Mouse (Mus musculus) heart, postnatal 0 days (tissue): ENCODE measurements around the gene Ano6. TPM values are rescaled to one million over a fixed set of nuclear protein-coding genes. Genes with fewer than 3 reads are reported as not detected.

Experiments
- ATAC-seq: fragments of 200-750 bp; cut with Nextera tagmentation; 2 replicates; pipeline ENCODE4 v1.8.0; 2017; ENCODE audit warnings: low read depth, moderate number of reproducible peaks, moderate library complexity; ENCODE audit not compliant: insufficient read depth
- DNase-seq: peaks from one replicate; pipeline ENCODE4 v3.0.0-alpha.2; 2016; ENCODE audit warnings: low spot score
- H3K27ac ChIP-seq: fragments of 300-500 bp; sonication (generic); 2 replicates; pipeline ENCODE4 v1.5.1; 2014; ENCODE audit warnings: low read depth, mild to moderate bottlenecking
- H3K27me3 ChIP-seq: fragments of 300-500 bp; sonication (generic); 2 replicates; pipeline ENCODE4 v1.6.1; 2014; ENCODE audit warnings: low read length, mixed read lengths; ENCODE audit not compliant: control insufficient read depth, insufficient read depth
- H3K36me3 ChIP-seq: fragments of 300-500 bp; sonication (generic); replicated peaks from 2 replicates; pipeline ENCODE4 v1.6.1; 2014; ENCODE audit warnings: low read length, mixed read lengths; ENCODE audit not compliant: control insufficient read depth, insufficient read depth
- H3K4me1 ChIP-seq: fragments of 300-500 bp; sonication (generic); 2 replicates; pipeline ENCODE4 v1.6.1; 2014; ENCODE audit warnings: antibody characterized with exemption; ENCODE audit not compliant: control insufficient read depth, insufficient read depth
- H3K4me2 ChIP-seq: fragments of 300-500 bp; sonication (generic); 2 replicates; pipeline ENCODE4 v1.6.1; 2014; ENCODE audit warnings: low read depth, mild to moderate bottlenecking, low read length, moderate library complexity
- H3K4me3 ChIP-seq: fragments of 300-500 bp; sonication (generic); 2 replicates; pipeline ENCODE4 v1.5.1; 2014; ENCODE audit warnings: low read depth, low read length
- H3K9ac ChIP-seq: fragments of 300-500 bp; sonication (generic); replicated peaks from 2 replicates; pipeline ENCODE4 v1.6.1; 2014; ENCODE audit warnings: low read depth, low read length, mixed read lengths
- H3K9me3 ChIP-seq: fragments of 300-500 bp; sonication (generic); replicated peaks from 2 replicates; pipeline ENCODE4 v1.6.1; 2016; ENCODE audit warnings: low read length; ENCODE audit not compliant: control insufficient read depth
- CTCF ChIP-seq: IDR thresholded peaks from 2 replicates; pipeline ENCODE4 v1.5.1; 2016; ENCODE audit warnings: antibody characterized with exemption, control low read depth, low read depth
- EP300 ChIP-seq: IDR thresholded peaks from 2 replicates; pipeline ENCODE4 v1.6.1; 2016; ENCODE audit warnings: antibody characterized with exemption, low read depth
- WGBS: fragments of 180-500 bp; shearing (Covaris S2); extraction: QIAGEN DNeasy Blood & Tissue Kit; methylation state at CpG from one replicate; pipeline ENCODE4 v1.1.7; 2014; 5-methylcytosine and 5-hydroxymethylcytosine counted together
- polyA plus RNA-seq: library from polyadenylated mRNA; unstranded; fragments of >200 nt; fragmentation: Nextera tagmentation; extraction: Ambion mirVana; gene quantifications from 2 replicates; pipeline ENCODE4 v1.2.1, GENCODE M21; 2015
- total RNA-seq: library from RNA; depleted of rRNA; stranded (reverse); fragments of >200 nt; gene quantifications from 2 replicates; pipeline ENCODE4 v1.2.3, GENCODE M21; 2014; ENCODE audit warnings: low replicate concordance

Ano6 gene
- total and polyA plus RNA-seq, 2 experiments from 2014 or later = 14.2 to 26.5 TPM

DNA sequence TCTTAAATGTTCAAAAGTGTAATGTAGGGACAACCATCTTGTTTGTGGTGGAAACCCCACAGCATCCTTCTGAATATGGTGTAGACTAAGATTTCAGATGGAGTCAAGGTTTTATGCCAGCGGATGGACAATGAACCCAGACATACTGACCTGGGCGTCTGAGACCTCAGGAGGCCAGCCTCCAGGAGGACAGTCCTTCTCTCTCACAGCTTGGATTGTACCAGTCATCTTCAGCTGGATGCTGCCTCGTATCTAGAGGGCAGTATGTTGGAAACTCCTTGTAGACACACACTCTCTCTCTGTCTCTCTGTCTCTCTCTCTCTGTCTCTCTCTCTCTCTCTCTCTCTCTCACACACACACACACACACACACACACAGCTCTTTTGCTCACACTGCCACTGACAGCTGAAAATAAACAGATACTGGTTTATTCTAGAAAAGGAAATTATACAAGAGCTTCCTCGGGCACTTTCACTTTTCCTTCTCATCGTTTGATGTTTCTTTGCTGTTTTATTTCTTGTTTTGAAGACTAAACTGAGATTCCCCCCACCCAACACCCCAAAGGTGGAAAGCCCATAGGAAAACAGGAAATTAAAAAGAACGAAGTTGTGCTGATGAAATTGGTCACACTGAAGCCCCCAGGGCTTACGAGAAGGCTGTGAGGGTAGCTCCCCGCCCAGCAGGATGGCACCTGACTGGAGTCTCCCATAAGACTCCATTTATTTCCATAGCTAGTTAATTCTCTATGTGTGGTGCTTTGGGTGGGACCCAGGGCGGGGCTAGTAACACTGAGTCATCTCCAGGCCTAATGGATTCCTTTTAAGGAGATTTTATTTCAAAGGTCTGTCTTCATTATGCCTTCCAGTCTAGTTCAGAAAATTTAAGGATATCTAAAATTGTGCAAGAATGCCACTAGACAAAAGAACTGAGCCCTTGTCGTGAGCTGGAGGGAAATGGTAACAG lies 94.3 kb downstream of the Ano6 start:
- Histone ChIP-seq H3K9me3 (no peaks in the 10 kb centered on the region), H3K4me2 (no peak overlapping the region), H3K27me3 (no peaks in the 10 kb centered on the region), H3K27ac (no peak overlapping the region), H3K4me3 (no peak overlapping the region), H3K4me1 (peaks cover 37% of the 10 kb centered on the region), H3K9ac (no peak overlapping the region), H3K36me3 (no peaks in the 10 kb centered on the region)
- no peak for ATAC-seq
- no peak for DNase-seq
- WGBS = 81% methylated on average over 10 of the region's 10 CpGs
- no peak for TF ChIP-seq EP300
- no peak for TF ChIP-seq CTCF

DNA sequence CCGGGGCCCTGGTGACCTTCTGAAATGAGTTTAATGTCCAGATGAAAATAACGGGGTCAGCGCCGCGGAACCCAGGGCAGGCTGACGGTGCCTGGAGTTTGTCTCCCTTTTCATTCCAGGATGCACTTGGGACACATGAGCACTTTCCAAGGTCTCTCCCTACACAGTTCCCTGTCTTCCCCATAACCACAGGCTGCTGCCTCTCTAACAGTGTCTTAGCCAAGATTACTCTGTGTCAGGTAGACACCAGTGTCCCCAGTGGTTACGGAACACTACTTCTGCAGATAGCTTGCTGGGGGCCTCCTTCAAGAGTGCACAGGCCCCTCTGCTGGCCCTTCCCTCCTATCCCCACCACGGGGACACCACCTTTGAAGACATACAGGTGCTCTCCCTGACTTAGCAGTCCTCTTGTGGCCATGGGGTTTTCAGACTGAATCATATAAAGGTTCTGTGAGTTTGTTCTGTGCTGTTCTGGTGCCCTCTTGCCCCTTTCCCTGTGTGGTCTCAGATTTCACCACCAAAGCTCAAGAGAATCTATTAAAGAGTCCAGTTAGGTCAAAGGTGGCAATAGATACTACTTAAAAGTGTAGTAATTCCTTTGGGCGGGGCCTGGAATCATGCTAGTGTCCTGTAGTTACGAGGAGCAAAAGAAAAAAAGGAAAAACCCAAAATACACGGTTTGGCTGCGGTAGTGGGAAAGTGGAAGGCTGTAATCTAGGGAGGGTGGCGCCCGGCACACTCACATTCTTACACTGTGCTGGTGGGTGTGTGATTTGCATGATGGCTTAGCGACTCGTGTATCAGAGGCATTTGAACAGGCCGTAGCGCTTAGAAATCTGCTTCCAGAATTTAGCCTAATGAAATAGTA lies 95.5 kb downstream of the Ano6 start:
- no peak for DNase-seq
- ATAC-seq = no peak
- TF ChIP-seq CTCF = no peak
- no peak for TF ChIP-seq EP300
- Histone ChIP-seq H3K4me1 (peaks cover 29% of the 10 kb centered on the region), H3K4me3 (no peak overlapping the region), H3K27me3 (no peaks in the 10 kb centered on the region), H3K27ac (no peak overlapping the region), H3K36me3 (no peaks in the 10 kb centered on the region), H3K9me3 (no peaks in the 10 kb centered on the region), H3K9ac (no peak overlapping the region), H3K4me2 (no peak overlapping the region)
- WGBS = 66% methylated on average over 18 of the region's 18 CpGs

DNA sequence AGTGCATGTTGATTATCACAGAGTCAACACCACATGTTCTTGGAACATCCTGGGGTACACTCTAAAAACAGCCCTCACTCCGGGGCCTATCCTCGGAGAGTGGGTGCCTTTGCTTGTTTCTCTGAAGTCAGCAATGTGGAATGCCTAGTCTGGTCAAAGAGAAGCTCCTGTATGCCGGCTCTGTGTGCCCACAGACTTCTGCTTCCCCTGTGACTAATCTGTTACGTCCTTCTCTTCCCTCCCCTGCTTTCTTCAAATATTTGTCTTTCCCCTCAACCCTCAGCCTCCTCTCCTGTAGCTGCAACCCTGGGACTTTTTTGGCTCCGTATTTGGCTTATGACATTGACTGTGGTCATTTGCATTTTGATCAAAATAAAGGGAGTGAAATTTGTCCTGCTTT lies 96.7 kb downstream of the Ano6 start:
- ATAC-seq = peak; percentile 30; the same call in 1 of the 2 replicates
- no peaks in the 10 kb centered on the region for H3K27me3 ChIP-seq
- no peak overlapping the region for H3K4me2 ChIP-seq
- peaks cover 24% of the 10 kb centered on the region for H3K4me1 ChIP-seq
- DNase-seq = no peak
- TF ChIP-seq EP300 (no peak), CTCF (no peak)
- no peak overlapping the region for H3K9ac ChIP-seq
- peak overlapping the region; percentile 61 for H3K27ac ChIP-seq
- no peaks in the 10 kb centered on the region for H3K36me3 ChIP-seq
- H3K4me3 ChIP-seq = no peak overlapping the region
- no peaks in the 10 kb centered on the region for H3K9me3 ChIP-seq
- WGBS = 17% methylated on average over 5 of the region's 5 CpGs

DNA sequence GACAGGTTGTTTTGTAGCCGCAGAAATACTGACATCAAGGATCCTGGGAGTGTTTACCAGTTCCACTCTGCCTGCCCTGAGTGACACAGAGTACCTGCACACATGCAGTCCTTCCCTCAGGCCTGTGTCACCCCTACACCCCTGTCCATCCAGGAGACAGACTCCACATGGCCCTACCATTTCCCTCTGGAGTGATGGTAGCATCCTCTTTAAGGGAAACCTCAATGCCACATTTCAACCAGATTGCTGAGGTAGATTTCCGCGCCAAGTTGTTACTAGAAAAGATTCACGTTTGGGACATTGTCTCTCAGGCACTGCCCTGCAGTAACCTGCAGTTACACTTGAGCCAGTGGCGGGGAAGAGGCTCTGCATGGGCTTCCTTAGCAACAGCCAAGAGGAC lies 97.9 kb downstream of the Ano6 start:
- Histone ChIP-seq H3K27me3 (no peaks in the 10 kb centered on the region), H3K9me3 (no peaks in the 10 kb centered on the region), H3K9ac (no peak overlapping the region), H3K4me1 (peaks cover 21% of the 10 kb centered on the region), H3K36me3 (no peaks in the 10 kb centered on the region), H3K4me3 (no peak overlapping the region), H3K27ac (no peak overlapping the region), H3K4me2 (no peak overlapping the region)
- 81% methylated on average over 5 of the region's 5 CpGs for WGBS
- DNase-seq (no peak), ATAC-seq (no peak)
- TF ChIP-seq EP300 = no peak
- TF ChIP-seq CTCF = no peak

DNA sequence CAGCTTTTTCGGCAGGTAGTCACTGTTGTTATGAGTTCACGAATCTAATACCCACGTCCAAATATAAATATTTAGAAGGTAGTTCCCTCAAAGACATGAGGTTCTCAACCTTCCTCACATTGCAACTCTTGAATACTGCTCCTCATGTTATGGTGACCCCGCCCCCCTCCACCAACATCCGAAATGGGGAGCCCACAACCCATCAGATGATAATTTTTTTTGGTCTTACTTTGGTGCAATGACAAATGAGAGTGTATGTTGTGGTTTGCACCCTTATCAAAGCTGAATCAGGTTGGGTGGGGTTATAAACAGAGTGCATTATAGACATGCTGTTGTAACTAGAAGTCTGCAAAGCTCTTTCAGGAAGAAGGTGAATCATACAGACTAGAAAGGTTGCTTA lies 99.7 kb downstream of the Ano6 start:
- Histone ChIP-seq H3K27me3 (no peaks in the 10 kb centered on the region), H3K36me3 (peaks cover 10% of the 10 kb centered on the region), H3K27ac (no peak overlapping the region), H3K4me3 (no peak overlapping the region), H3K4me1 (peaks cover 19% of the 10 kb centered on the region), H3K9me3 (no peaks in the 10 kb centered on the region), H3K9ac (no peak overlapping the region), H3K4me2 (no peak overlapping the region)
- 91% methylated on average over 5 of the region's 5 CpGs for WGBS
- DNase-seq (no peak), ATAC-seq (no peak)
- TF ChIP-seq EP300 (no peak), CTCF (no peak)
